Mouse (Mus musculus): Measurements from ENCODE around the gene Nr0b2. TPM values are rescaled to one million over a fixed set of nuclear protein-coding genes. Genes with fewer than 3 reads are reported as not detected.
"Not testable (repeated sequence)": the region's sequence is repeated elsewhere in the genome, so short reads cannot be mapped to it uniquely, and the experiment has no call there.

The Nr0b2 gene
- polyA plus RNA-seq (2014; fragmentation: Nextera tagmentation; extraction: Ambion mirVana): not detected in 2 replicates

DNA sequence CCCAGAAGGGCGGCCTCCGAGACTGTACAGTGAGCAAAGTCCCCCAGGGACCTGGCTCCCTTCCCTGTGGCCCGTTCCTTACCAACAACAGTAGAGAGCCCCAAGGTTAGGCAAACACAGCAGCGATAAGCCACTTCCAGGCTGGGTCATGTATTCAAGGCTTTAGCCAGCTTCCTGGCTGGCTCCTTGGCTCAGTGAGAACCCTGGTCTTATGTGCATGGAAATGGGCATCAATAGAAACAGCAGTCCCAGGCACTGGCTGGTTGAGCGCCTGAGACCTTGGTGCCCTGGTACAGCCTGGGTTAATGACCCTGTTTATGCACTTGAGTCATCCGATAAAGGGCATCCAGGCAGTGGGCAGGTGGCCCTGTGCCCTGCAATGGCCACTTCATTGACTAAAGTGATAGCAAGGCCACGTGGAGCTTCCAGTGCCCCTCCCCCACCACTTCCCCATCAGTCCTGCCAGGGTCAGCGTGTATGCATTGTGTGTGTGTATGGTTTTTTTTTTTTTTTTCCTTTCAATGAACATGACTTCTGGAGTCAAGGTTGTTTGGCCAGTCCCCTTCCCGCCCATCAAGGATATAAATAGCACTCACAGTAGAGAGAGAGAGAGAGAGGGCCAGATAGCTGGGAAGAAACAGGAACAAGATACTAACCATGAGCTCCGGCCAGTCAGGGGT is at the start of gene Nr0b2:
TSS of gene Nr0b2 (plus strand) at position 609 of the 680 bp plus-strand sequence.
- no peak within 1 kb of the TSS for H3K4me3 ChIP-seq (ENCODE audit: low read depth, low read length)
- H3K4me2 ChIP-seq (ENCODE audit: low read depth, low read length): no peak within 1 kb of the TSS
- no peak for ATAC-seq (ENCODE audit: low read depth)
- H3K36me3 ChIP-seq (ENCODE audit: control insufficient read depth, insufficient read depth, low read length): no peaks in the 10 kb centered on the region
- H3K27me3 ChIP-seq (ENCODE audit: control insufficient read depth, insufficient read depth, low read length): no peaks in the 10 kb centered on the region
- no peak within 1 kb of the TSS for H3K9ac ChIP-seq (replicated peaks; ENCODE audit: low read depth, low read length)
- WGBS: 75% methylated on average over 10 of the region's 10 CpGs
- H3K4me1 ChIP-seq (ENCODE audit: control insufficient read depth, insufficient read depth, low read length): no peaks in the 10 kb centered on the region
- no peak within 1 kb of the TSS for H3K27ac ChIP-seq (ENCODE audit: low read depth, low read length)
- H3K9me3 ChIP-seq (ENCODE audit: control insufficient read depth, low read length): no peaks in the 10 kb centered on the region

DNA sequence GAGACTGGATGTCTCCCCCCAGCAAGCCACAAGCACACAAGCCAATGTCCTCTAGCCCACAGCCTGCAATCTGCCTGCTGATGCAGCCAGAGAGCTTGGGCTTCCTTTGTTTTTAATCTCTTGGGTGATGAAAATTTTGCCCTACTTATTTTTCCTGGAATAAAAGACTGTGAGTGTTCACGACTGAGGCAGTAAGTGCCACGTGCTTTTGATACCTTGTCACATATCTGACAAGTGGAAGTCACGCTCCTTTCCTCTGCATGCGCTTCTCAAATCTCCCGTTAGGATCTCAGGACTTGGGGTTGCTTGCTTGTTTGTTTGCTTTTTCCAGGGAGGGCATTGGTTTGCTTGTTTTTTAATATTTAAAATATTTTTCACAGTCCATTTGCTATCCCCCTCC is 48.9 kb upstream of the Nr0b2 start:
- ATAC-seq (ENCODE audit: low read depth): no peak
- Histone ChIP-seq H3K27ac (ENCODE audit: low read depth, low read length) (no peak overlapping the region), H3K4me1 (ENCODE audit: control insufficient read depth, insufficient read depth, low read length) (no peaks in the 10 kb centered on the region), H3K4me3 (ENCODE audit: low read depth, low read length) (no peak overlapping the region), H3K4me2 (ENCODE audit: low read depth, low read length) (no peak overlapping the region), H3K36me3 (ENCODE audit: control insufficient read depth, insufficient read depth, low read length) (no peaks in the 10 kb centered on the region), H3K9ac (replicated peaks; ENCODE audit: low read depth, low read length) (no peak overlapping the region), H3K9me3 (ENCODE audit: control insufficient read depth, low read length) (no peaks in the 10 kb centered on the region), H3K27me3 (ENCODE audit: control insufficient read depth, insufficient read depth, low read length) (peaks cover 15% of the 10 kb centered on the region)
- WGBS: 66% methylated on average over 5 of the region's 5 CpGs

DNA sequence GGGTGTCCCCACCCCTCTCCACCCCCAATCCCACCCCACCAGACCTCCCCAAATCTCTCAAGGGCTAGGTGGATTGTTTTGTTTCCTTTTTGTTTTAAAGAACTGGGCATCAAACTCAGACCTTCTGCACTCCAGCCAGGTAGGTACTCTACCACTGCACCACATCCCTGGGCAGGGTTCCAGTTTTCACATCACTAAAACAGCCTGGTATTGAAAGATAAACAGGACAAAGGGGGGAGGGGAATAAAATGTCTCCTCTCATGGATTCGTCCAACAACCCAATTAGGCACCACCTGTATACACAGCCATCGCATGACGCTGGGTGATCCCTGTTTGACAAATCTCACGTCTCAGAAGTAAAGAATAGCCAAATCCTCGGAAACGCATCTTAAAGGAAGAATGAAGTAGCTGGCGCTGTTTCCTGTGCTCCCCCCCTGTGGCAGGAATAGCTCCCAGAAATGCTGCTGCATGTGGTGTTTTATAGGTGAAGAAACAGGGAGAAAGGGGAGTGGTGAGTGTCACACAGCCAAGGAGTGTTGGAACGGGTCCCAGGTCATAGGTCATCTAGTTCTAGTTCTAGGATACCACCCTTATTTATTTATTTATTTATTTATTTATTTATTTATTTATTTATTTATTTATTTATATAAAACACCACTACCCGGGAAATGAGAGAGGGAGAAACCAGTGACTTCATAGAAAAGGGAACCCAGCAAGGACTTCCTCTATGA is 48.3 kb upstream of the Nr0b2 start:
- 68% methylated on average over 9 of the region's 9 CpGs for WGBS
- ATAC-seq (ENCODE audit: low read depth): no peak
- H3K27me3 ChIP-seq (ENCODE audit: control insufficient read depth, insufficient read depth, low read length): peaks cover 9% of the 10 kb centered on the region

DNA sequence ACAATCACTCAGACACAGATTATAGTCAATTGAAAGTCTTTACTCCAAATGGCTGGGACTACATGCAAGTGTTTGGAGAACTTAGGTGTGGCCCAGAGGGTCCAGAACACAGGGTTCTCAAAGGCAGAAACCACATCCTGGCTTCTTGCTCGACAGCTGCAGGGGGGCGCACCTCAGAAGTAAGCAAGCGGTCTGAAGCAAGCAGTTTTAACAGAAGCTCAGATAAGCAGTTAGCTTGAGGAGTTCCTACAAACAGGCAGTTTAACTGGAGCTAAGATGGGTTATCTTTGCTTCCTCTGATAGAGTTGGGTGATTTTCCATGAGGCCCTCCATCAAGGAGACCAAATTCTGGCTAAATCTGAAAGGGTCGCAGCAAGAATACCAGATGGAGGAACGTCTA is 46.6 kb upstream of the Nr0b2 start:
- 83% methylated on average over 5 of the region's 5 CpGs for WGBS
- no peak overlapping the region for H3K4me2 ChIP-seq (ENCODE audit: low read depth, low read length)
- no peaks in the 10 kb centered on the region for H3K4me1 ChIP-seq (ENCODE audit: control insufficient read depth, insufficient read depth, low read length)
- H3K4me3 ChIP-seq (ENCODE audit: low read depth, low read length): no peak overlapping the region
- H3K36me3 ChIP-seq (ENCODE audit: control insufficient read depth, insufficient read depth, low read length): no peaks in the 10 kb centered on the region
- no peak for ATAC-seq (ENCODE audit: low read depth)
- no peak overlapping the region for H3K27ac ChIP-seq (ENCODE audit: low read depth, low read length)
- no peak overlapping the region for H3K9ac ChIP-seq (replicated peaks; ENCODE audit: low read depth, low read length)
- 0 out of 2 replicates have a peak, but pooled peaks cover 1% of the 10 kb centered on the region for H3K27me3 ChIP-seq (ENCODE audit: control insufficient read depth, insufficient read depth, low read length)
- H3K9me3 ChIP-seq (ENCODE audit: control insufficient read depth, low read length): no peaks in the 10 kb centered on the region

More for the DNA sequence above, 48.3 kb upstream of the Nr0b2 start:
- Histone ChIP-seq H3K4me2 (ENCODE audit: low read depth, low read length) (no peak overlapping the region), H3K9ac (replicated peaks; ENCODE audit: low read depth, low read length) (no peak overlapping the region), H3K36me3 (ENCODE audit: control insufficient read depth, insufficient read depth, low read length) (no peaks in the 10 kb centered on the region), H3K4me3 (ENCODE audit: low read depth, low read length) (no peak overlapping the region), H3K4me1 (ENCODE audit: control insufficient read depth, insufficient read depth, low read length) (no peaks in the 10 kb centered on the region), H3K9me3 (ENCODE audit: control insufficient read depth, low read length) (no peaks in the 10 kb centered on the region), H3K27ac (ENCODE audit: low read depth, low read length) (no peak overlapping the region)

DNA sequence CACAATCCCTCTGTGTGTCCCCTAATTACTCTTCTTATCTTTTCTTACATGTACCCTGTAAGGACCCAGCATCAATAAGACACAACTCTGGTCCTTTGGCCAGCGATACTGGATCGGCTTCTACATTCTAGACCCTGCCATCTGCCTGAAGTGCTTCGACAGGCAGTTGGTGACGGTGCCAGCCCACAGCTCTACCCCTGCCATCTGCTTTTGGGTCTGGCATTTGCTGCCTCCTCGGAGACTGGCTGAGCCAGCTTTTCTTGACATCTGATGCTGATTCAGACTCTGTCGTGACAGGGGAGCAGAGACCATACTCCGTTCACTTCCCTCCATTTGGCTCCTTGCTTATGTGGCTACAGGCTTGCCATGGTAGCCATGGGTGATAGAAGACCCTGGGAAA is 44.2 kb upstream of the Nr0b2 start:
- 77% methylated on average over 7 of the region's 7 CpGs for WGBS
- no peak for ATAC-seq (ENCODE audit: low read depth)

DNA sequence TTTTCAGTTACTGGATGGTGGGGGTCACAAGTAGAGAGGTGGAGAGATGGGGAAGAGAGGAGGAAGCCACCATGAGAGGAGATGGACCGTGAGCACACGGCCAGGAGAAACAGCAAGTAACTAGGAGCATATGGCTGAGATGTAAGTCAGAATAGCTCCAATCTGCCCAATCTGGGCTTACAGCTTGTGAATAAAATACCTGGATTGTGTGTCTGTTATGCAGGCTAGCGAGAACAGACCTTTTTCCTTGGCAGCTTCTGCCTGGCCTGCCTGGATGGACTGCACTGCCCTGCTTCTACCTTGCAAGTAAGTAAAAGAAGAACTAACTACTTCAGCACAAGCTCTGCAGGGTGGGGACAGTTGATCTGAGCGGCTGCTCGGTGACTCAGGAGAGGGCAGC is 42.1 kb upstream of the Nr0b2 start:
- H3K36me3 ChIP-seq (ENCODE audit: control insufficient read depth, insufficient read depth, low read length): no peaks in the 10 kb centered on the region
- ATAC-seq (ENCODE audit: low read depth): no peak
- WGBS: 75% methylated on average over 5 of the region's 5 CpGs
- no peaks in the 10 kb centered on the region for H3K4me1 ChIP-seq (ENCODE audit: control insufficient read depth, insufficient read depth, low read length)
- no peak overlapping the region for H3K4me2 ChIP-seq (ENCODE audit: low read depth, low read length)
- no peak overlapping the region for H3K4me3 ChIP-seq (ENCODE audit: low read depth, low read length)
- no peak overlapping the region for H3K9ac ChIP-seq (replicated peaks; ENCODE audit: low read depth, low read length)
- no peak overlapping the region for H3K27ac ChIP-seq (ENCODE audit: low read depth, low read length)
- H3K9me3 ChIP-seq (ENCODE audit: control insufficient read depth, low read length): no peaks in the 10 kb centered on the region
- H3K27me3 ChIP-seq (ENCODE audit: control insufficient read depth, insufficient read depth, low read length): no peaks in the 10 kb centered on the region

More for the DNA sequence above, 44.2 kb upstream of the Nr0b2 start:
- H3K4me2 ChIP-seq (ENCODE audit: low read depth, low read length): no peak overlapping the region
- H3K4me1 ChIP-seq (ENCODE audit: control insufficient read depth, insufficient read depth, low read length): no peaks in the 10 kb centered on the region
- H3K9me3 ChIP-seq (ENCODE audit: control insufficient read depth, low read length): no peaks in the 10 kb centered on the region
- no peak overlapping the region for H3K4me3 ChIP-seq (ENCODE audit: low read depth, low read length)
- no peak overlapping the region for H3K9ac ChIP-seq (replicated peaks; ENCODE audit: low read depth, low read length)
- no peaks in the 10 kb centered on the region for H3K27me3 ChIP-seq (ENCODE audit: control insufficient read depth, insufficient read depth, low read length)
- H3K27ac ChIP-seq (ENCODE audit: low read depth, low read length): no peak overlapping the region
- no peaks in the 10 kb centered on the region for H3K36me3 ChIP-seq (ENCODE audit: control insufficient read depth, insufficient read depth, low read length)

DNA sequence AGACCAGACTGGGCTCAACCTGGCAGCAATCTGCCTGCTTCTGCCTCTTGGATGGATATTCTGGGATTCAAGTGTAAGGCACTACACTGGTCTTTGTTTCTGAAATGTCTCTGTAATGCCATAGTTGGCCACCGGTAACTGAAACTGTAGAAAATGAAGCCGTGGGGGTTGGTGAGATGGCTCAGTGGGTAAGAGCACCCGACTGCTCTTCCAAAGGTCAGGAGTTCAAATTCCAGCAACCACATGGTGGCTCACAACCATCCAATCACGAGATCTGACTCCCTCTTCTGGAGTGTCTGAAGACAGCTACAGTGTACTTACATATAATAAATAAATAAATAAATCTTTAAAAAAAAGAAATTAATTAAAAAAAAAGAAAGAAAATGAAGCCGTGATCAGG is 40.7 kb upstream of the Nr0b2 start:
- WGBS: 58% methylated on average over 4 of the region's 5 CpGs
- H3K4me1 ChIP-seq (ENCODE audit: control insufficient read depth, insufficient read depth, low read length); H3K36me3 ChIP-seq (ENCODE audit: control insufficient read depth, insufficient read depth, low read length); H3K4me2 ChIP-seq (ENCODE audit: low read depth, low read length); ATAC-seq (ENCODE audit: low read depth); H3K9me3 ChIP-seq (ENCODE audit: control insufficient read depth, low read length); H3K27me3 ChIP-seq (ENCODE audit: control insufficient read depth, insufficient read depth, low read length); H3K9ac ChIP-seq (replicated peaks; ENCODE audit: low read depth, low read length); H3K4me3 ChIP-seq (ENCODE audit: low read depth, low read length); H3K27ac ChIP-seq (ENCODE audit: low read depth, low read length): not testable (repeated sequence)

DNA sequence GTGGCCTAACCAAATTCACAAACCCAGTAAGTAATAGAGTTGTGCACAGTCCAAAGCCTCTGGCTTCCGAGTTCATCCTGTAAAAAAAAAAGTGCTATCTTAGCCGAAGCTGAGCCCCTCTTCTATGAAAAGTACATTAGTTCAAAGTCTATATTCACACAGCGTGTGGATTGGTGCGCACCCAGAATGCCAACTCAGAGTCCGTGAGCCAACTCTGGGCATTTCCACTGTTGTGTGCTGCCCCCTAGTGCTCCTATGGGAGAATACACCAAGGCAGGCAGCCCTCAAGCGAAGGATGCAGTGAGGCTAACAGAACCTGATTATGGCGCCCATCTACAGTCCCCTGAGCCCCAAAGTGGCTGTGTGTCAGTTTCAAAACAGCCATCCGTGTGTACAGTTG is 40.2 kb upstream of the Nr0b2 start:
- Histone ChIP-seq H3K9ac (replicated peaks; ENCODE audit: low read depth, low read length) (no peak overlapping the region), H3K4me1 (ENCODE audit: control insufficient read depth, insufficient read depth, low read length) (no peaks in the 10 kb centered on the region), H3K36me3 (ENCODE audit: control insufficient read depth, insufficient read depth, low read length) (no peaks in the 10 kb centered on the region), H3K4me3 (ENCODE audit: low read depth, low read length) (no peak overlapping the region), H3K4me2 (ENCODE audit: low read depth, low read length) (no peak overlapping the region), H3K9me3 (ENCODE audit: control insufficient read depth, low read length) (no peaks in the 10 kb centered on the region), H3K27me3 (ENCODE audit: control insufficient read depth, insufficient read depth, low read length) (peaks cover 7% of the 10 kb centered on the region), H3K27ac (ENCODE audit: low read depth, low read length) (no peak overlapping the region)
- 13% methylated on average over 8 of the region's 8 CpGs for WGBS
- no peak; the same call in 1 of the 2 replicates for ATAC-seq (ENCODE audit: low read depth)

DNA sequence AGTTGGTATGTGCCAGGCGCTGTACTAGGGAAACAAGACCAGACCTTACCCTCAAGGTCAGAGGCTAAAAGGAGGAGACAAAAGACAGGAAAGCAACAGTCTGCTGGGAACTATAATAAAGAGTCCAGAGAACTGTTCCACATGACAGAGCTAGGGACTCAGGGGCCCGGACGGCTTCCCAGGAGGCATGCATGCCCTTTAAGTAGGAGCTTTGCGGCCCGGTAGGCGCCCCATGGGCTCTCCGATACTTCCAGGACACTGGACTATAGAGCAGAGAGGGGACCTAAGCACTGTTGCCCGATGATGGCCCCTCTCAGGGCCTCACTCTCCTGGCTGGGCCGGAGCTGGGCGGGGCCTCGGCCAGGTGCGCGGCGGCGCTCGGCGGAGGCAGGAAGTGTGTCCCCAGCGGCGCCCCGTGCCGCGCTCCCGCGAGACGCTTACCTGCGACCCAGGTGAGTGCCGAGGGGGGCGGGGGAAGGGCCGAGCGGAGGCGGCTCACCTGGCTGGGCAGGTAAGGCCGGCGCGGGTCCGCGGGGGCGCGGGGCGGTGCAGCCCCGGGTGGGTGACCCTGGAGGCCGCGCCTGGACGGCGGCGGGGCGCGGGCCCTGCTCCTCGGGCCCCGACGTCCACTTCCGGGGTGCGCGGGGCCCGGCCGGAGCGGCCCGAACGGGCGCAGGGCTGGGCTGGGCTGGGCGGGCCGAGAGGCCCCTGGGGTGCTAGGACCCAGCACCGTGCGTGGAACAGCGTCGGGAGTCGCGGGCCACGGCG is 34.4 kb upstream of the Nr0b2 start, which contains the start of gene Kdf1:
TSS of gene Kdf1 (plus strand) at position 363 of the 768 bp plus-strand sequence.
- Histone ChIP-seq H3K27me3 (ENCODE audit: control insufficient read depth, insufficient read depth, low read length) (peaks cover 36% of the 10 kb centered on the region), H3K9ac (replicated peaks; ENCODE audit: low read depth, low read length) (no peak within 1 kb of the TSS), H3K36me3 (ENCODE audit: control insufficient read depth, insufficient read depth, low read length) (no peaks in the 10 kb centered on the region), H3K4me2 (ENCODE audit: low read depth, low read length) (peak within 1 kb of the TSS; percentile 26; the same call in 1 of the 2 replicates), H3K4me3 (ENCODE audit: low read depth, low read length) (peak within 1 kb of the TSS; percentile 21; the same call in 1 of the 2 replicates), H3K27ac (ENCODE audit: low read depth, low read length) (no peak within 1 kb of the TSS), H3K4me1 (ENCODE audit: control insufficient read depth, insufficient read depth, low read length) (no peaks in the 10 kb centered on the region), H3K9me3 (ENCODE audit: control insufficient read depth, low read length) (no peaks in the 10 kb centered on the region)
- no peak for ATAC-seq (ENCODE audit: low read depth)
- 4% methylated on average over 59 of the region's 69 CpGs for WGBS

Data from neural tube, embryonic 14.5 days (tissue).